Mouse (Mus musculus): ENCODE results near the gene Olfr1191-ps1. TPM values are rescaled to one million over a fixed set of nuclear protein-coding genes. Genes with fewer than 3 reads are reported as not detected.
"Not testable (repeated sequence)": the region's sequence is repeated elsewhere in the genome, so short reads cannot be mapped to it uniquely, and the experiment has no call there.

The Olfr1191-ps1 gene
- not detected for polyA plus RNA-seq (2017; shearing (Covaris generic))

GRCm38 (mm10) chr2:88640242-88640641 lies at the start of gene Olfr1191-ps1:
TSS of gene Olfr1191-ps1 (plus strand) at chr2:88640542.
- not testable (repeated sequence) for ATAC-seq

GRCm38 (mm10) chr2:88648209-88648608 lies 7.9 kb downstream of the Olfr1191-ps1 start, which contains the start of gene Olfr1192-ps1:
TSS of gene Olfr1192-ps1 (plus strand) at chr2:88648509.
- ATAC-seq = no peak

- ATAC-seq = not testable (repeated sequence)
Measured at GRCm38 (mm10) chr2:88675328-88675727, 35.0 kb downstream of the Olfr1191-ps1 start, which contains the start of gene Olfr1193. TSS of gene Olfr1193 (plus strand) at chr2:88675628.

GRCm38 (mm10) chr2:88689087-88689486 lies 48.7 kb downstream of the Olfr1191-ps1 start, which contains the start of gene Olfr1195:
TSS of gene Olfr1195 (minus strand) at chr2:88689187.
- no peak for ATAC-seq

Other genes starting within 250 kb of the Olfr1191-ps1 start
- gene Olfr1179, start 234.1 kb upstream of the Olfr1191-ps1 start, polyA plus RNA-seq (2017; shearing (Covaris generic)) = not detected
- gene Olfr1180, start 221.4 kb upstream of the Olfr1191-ps1 start, polyA plus RNA-seq (2017; shearing (Covaris generic)) = not detected
- gene Olfr1181, start 214.4 kb upstream of the Olfr1191-ps1 start, polyA plus RNA-seq (2017; shearing (Covaris generic)) = not detected
- gene Gm13757, start 191.4 kb upstream of the Olfr1191-ps1 start, polyA plus RNA-seq (2017; shearing (Covaris generic)) = not detected
- not detected for gene Olfr1183, start 185.7 kb upstream of the Olfr1191-ps1 start, polyA plus RNA-seq (2017; shearing (Covaris generic))
- not detected for gene Olfr1184, start 156.9 kb upstream of the Olfr1191-ps1 start, polyA plus RNA-seq (2017; shearing (Covaris generic))
- gene Olfr1185-ps1, start 147.2 kb upstream of the Olfr1191-ps1 start, polyA plus RNA-seq (2017; shearing (Covaris generic)) = under 1 TPM in 1 of 2 experiments, not detected in 1; 0.44 TPM
- gene Olfr1186, start 122.0 kb upstream of the Olfr1191-ps1 start, polyA plus RNA-seq (2017; shearing (Covaris generic)) = not detected
- gene Olfr1188, start 83.6 kb upstream of the Olfr1191-ps1 start, polyA plus RNA-seq (2017; shearing (Covaris generic)) = not detected
- gene Olfr1189, start 54.1 kb upstream of the Olfr1191-ps1 start, polyA plus RNA-seq (2017; shearing (Covaris generic)) = not detected
- gene Olfr1192-ps1, start 8.0 kb downstream of the Olfr1191-ps1 start, polyA plus RNA-seq (2017; shearing (Covaris generic)) = under 1 TPM; 0.15 to 0.16 TPM
- gene Olfr1193, start 35.1 kb downstream of the Olfr1191-ps1 start, polyA plus RNA-seq (2017; shearing (Covaris generic)) = not detected
- under 1 TPM in 1 of 2 experiments, not detected in 1; 0.12 TPM for gene Olfr1195, start 48.6 kb downstream of the Olfr1191-ps1 start, polyA plus RNA-seq (2017; shearing (Covaris generic))
- not detected for gene Olfr1196, start 64.1 kb downstream of the Olfr1191-ps1 start, polyA plus RNA-seq (2017; shearing (Covaris generic))
- gene Olfr1197, start 91.8 kb downstream of the Olfr1191-ps1 start, polyA plus RNA-seq (2017; shearing (Covaris generic)) = under 1 TPM in 1 of 2 experiments, not detected in 1; 0.20 TPM
- under 1 TPM in 1 of 2 experiments, not detected in 1; 0.09 TPM for gene Olfr1198, start 110.8 kb downstream of the Olfr1191-ps1 start, polyA plus RNA-seq (2017; shearing (Covaris generic))
- gene Olfr1199, start 119.9 kb downstream of the Olfr1191-ps1 start, polyA plus RNA-seq (2017; shearing (Covaris generic)) = not detected
- under 1 TPM in 1 of 2 experiments, not detected in 1; 0.11 TPM for gene Olfr1200, start 129.9 kb downstream of the Olfr1191-ps1 start, polyA plus RNA-seq (2017; shearing (Covaris generic))
- gene Olfr1201, start 152.5 kb downstream of the Olfr1191-ps1 start, polyA plus RNA-seq (2017; shearing (Covaris generic)) = not detected
- not detected for gene Olfr1202, start 174.0 kb downstream of the Olfr1191-ps1 start, polyA plus RNA-seq (2017; shearing (Covaris generic))
- not detected for gene Olfr1205, start 189.2 kb downstream of the Olfr1191-ps1 start, polyA plus RNA-seq (2017; shearing (Covaris generic))
- gene Olfr1204, start 208.8 kb downstream of the Olfr1191-ps1 start, polyA plus RNA-seq (2017; shearing (Covaris generic)) = not detected
- gene Olfr1206, start 222.7 kb downstream of the Olfr1191-ps1 start, polyA plus RNA-seq (2017; shearing (Covaris generic)) = not detected